ENCODE assay signal across 8 mouse cellular contexts in genomic region chr1:191817418-191818144, GRCm38 (mm10). TPM values are rescaled to one million over a fixed set of nuclear protein-coding genes. Genes with fewer than 3 reads are reported as not detected.
A peak's percentile ranks its signal among the peaks of the same experiment; 100 is the strongest.
DNase-seq lines count a peak whose midpoint lies in the region; ATAC-seq and TF ChIP-seq lines count a peak whose summit lies in the region.

No protein-coding gene starts in this region.

- H3K9ac ChIP-seq in forebrain, postnatal 0 days = no peak overlapping the region

- H3K27ac ChIP-seq in forebrain, postnatal 0 days (ENCODE audit: low read depth, low read length) = no peak overlapping the region
- H3K27ac ChIP-seq in hindbrain, embryonic 10.5 days = peak overlapping the region; percentile 62; the same call in 1 of the 2 replicates

- H3K9me3 ChIP-seq in forebrain, postnatal 0 days (ENCODE audit: low read length) = no peaks in the 10 kb centered on the region
- H3K9me3 ChIP-seq in hindbrain, embryonic 10.5 days = no peaks in the 10 kb centered on the region

- H3K4me1 ChIP-seq in forebrain, postnatal 0 days (ENCODE audit: insufficient read depth) = no peaks in the 10 kb centered on the region
- peaks cover 35% of the 10 kb centered on the region for H3K4me1 ChIP-seq in hindbrain, embryonic 10.5 days (replicated peaks)

- 34% methylated on average over 19 of the region's 19 CpGs for WGBS in forebrain, postnatal 0 days
- 39% methylated on average over 19 of the region's 19 CpGs for WGBS in hindbrain, embryonic 10.5 days

- no peak overlapping the region for H3K4me3 ChIP-seq in forebrain, postnatal 0 days (ENCODE audit: low read depth, low read length)
- H3K4me3 ChIP-seq in hindbrain, embryonic 10.5 days = no peak overlapping the region

- peak; percentile 58 for DNase-seq in MEL-GATA-1-ER (ENCODE audit: extremely low read depth, low read depth)
- peak; percentile 87 to 89 for DNase-seq in cerebellum, adult 18-20 months
- DNase-seq in forebrain, postnatal 0 days = peak; percentile 92
- DNase-seq in hindbrain, embryonic 10.5 days (ENCODE audit: low spot score) = peak; percentile 87
- peak; percentile 72 for DNase-seq in layer of hippocampus, adult 9-10 months (ENCODE audit: low spot score)
- peak; percentile 92 for DNase-seq in lung, postnatal 10 days
- DNase-seq in ovary, postnatal 36 days (ENCODE audit: low spot score) = peak; percentile 84
- DNase-seq in thymus, postnatal 10 days (ENCODE audit: low spot score in 2 of 2) = peak; percentile 69 to 86

- peak; percentile 67 for ATAC-seq in forebrain, postnatal 0 days

- H3K27me3 ChIP-seq in forebrain, postnatal 0 days (ENCODE audit: insufficient read depth, low read length) = no peaks in the 10 kb centered on the region
- no peaks in the 10 kb centered on the region for H3K27me3 ChIP-seq in hindbrain, embryonic 10.5 days (ENCODE audit: insufficient read depth, poor library complexity, severe bottlenecking)

- no peak overlapping the region for H3K4me2 ChIP-seq in forebrain, postnatal 0 days (ENCODE audit: low read depth)

- H3K36me3 ChIP-seq in forebrain, postnatal 0 days (ENCODE audit: insufficient read depth) = no peaks in the 10 kb centered on the region
- 0 out of 2 replicates have a peak, but pooled peaks cover 3% of the 10 kb centered on the region for H3K36me3 ChIP-seq in hindbrain, embryonic 10.5 days

- peak; percentile 98 for TF ChIP-seq CTCF in forebrain, postnatal 0 days (IDR thresholded peaks at IDR 0.05; ENCODE audit: low read depth)

RNA-seq across cellular contexts. Expression of gene Nek2, which starts 3.7 kb away (rescaled TPM):
- total RNA-seq in forebrain, postnatal 0 days (2014; rRNA removed) = 3.6 and 5.1 TPM in 2 replicates
- polyA plus RNA-seq in forebrain, postnatal 0 days (2015; fragmentation: Nextera tagmentation; extraction: Ambion mirVana) = 5.0 and 6.2 TPM in 2 replicates
- 41.6 and 59.7 TPM in 2 replicates for polyA plus RNA-seq in hindbrain, embryonic 10.5 days (2016; fragmentation: Nextera tagmentation; extraction: Ambion mirVana)
